Mouse (Mus musculus) liver, postnatal 0 days (tissue): ENCODE measurements around the gene Abcc1. TPM values are rescaled to one million over a fixed set of nuclear protein-coding genes. Genes with fewer than 3 reads are reported as not detected.

ENCODE experiments used
- ATAC-seq: fragments of 200-750 bp; cut with Nextera tagmentation; 2 replicates; pipeline ENCODE4 v1.8.0; 2017; ENCODE audit warnings: mild to moderate bottlenecking, moderate library complexity
- DNase-seq: peaks from one replicate; pipeline ENCODE4 v3.0.0-alpha.2; 2016
- H3K27ac ChIP-seq: fragments of 300-500 bp; sonication (generic); 2 replicates; pipeline ENCODE4 v1.5.1; 2014; ENCODE audit warnings: antibody characterized with exemption, moderate library complexity, mild to moderate bottlenecking, low read depth
- H3K27me3 ChIP-seq: fragments of 300-500 bp; sonication (generic); 2 replicates; pipeline ENCODE4 v1.6.1; 2014; ENCODE audit warnings: low read length, control low read depth, mixed read lengths; ENCODE audit not compliant: insufficient read depth
- H3K36me3 ChIP-seq: fragments of 300-500 bp; sonication (generic); replicated peaks from 2 replicates; pipeline ENCODE4 v1.6.1; 2014; ENCODE audit warnings: mild to moderate bottlenecking, control low read depth, low read length, moderate library complexity, mixed read lengths; ENCODE audit not compliant: insufficient read depth
- H3K4me1 ChIP-seq: fragments of 300-500 bp; sonication (generic); 2 replicates; pipeline ENCODE4 v1.6.1; 2014; ENCODE audit warnings: antibody characterized with exemption, mild to moderate bottlenecking, control low read depth; ENCODE audit not compliant: insufficient read depth
- H3K4me2 ChIP-seq: fragments of 300-500 bp; sonication (generic); 2 replicates; pipeline ENCODE4 v1.6.1; 2014; ENCODE audit warnings: low read depth, mild to moderate bottlenecking, low read length, moderate library complexity, mixed read lengths
- H3K4me3 ChIP-seq: fragments of 300-500 bp; sonication (generic); 2 replicates; pipeline ENCODE4 v1.5.1; 2014; ENCODE audit warnings: low read depth, low read length
- H3K9ac ChIP-seq: fragments of 300-500 bp; sonication (generic); replicated peaks from 2 replicates; pipeline ENCODE4 v1.6.1; 2014; ENCODE audit warnings: mild to moderate bottlenecking, moderate library complexity
- H3K9me3 ChIP-seq: fragments of 300-500 bp; sonication (generic); 2 replicates; pipeline ENCODE4 v1.6.1; 2016; ENCODE audit warnings: mild to moderate bottlenecking, control low read depth, low read length, mixed read lengths
- CTCF ChIP-seq: sonication (generic); IDR thresholded peaks from 2 replicates; pipeline ENCODE4 v1.5.1; 2016; ENCODE audit warnings: antibody characterized with exemption, low read depth
- EP300 ChIP-seq: IDR thresholded peaks from 2 replicates; pipeline ENCODE4 v1.6.1; 2016; ENCODE audit warnings: antibody characterized with exemption, low read depth, mild to moderate bottlenecking
- WGBS: fragments of 180-500 bp; shearing (Covaris S2); extraction: QIAGEN DNeasy Blood & Tissue Kit; methylation state at CpG from one replicate; pipeline ENCODE4 v1.1.7; 2014; ENCODE audit not compliant: insufficient replicate concordance; 5-methylcytosine and 5-hydroxymethylcytosine counted together
- polyA plus RNA-seq: library from polyadenylated mRNA; unstranded; fragments of >200 nt; fragmentation: Nextera tagmentation; extraction: Ambion mirVana; gene quantifications from 2 replicates; pipeline ENCODE4 v1.2.1, GENCODE M21; 2015

The Abcc1 gene
- polyA plus RNA-seq, 1 experiment from 2014 or later, result 1.7 TPM

DNA sequence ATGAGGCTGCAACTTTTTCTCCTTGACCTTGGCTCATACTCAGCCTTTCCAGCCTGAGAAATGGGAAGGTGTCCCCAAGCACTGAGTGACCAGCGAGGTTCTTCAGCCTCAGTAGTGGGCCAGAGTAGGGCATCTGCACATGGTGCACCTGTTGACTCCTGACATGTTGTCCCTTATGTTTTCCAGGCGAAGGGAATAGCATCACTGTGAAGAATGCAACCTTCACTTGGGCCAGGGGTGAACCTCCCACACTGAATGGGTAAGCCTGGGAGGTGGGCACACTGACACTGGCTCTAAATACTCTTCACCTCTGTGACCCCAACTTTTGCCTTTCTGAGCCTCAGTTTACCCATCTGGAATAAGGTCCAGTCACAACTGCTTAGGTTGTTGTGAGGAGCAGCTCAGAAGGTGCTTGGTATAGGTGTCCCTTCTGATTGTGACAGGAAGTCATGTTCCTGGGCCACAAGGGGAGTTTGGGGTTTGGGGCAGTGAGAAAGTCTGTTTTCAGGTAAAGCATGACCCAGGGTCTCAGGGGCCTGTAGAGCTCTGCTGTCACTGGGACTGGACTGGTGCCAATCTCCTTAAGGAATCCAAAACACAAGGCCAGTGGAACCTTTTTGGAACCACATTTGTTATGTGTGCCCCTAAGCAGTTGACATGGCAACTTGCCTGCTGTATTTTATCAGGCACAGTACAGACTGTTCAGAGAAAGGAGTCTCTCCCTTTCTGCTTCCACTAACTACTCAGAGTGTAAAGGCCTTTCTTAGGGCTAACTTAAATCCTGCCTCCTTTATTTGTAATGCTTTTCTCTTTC lies 78.7 kb downstream of the Abcc1 start:
- TF ChIP-seq CTCF, result no peak
- H3K36me3 ChIP-seq, result no peaks in the 10 kb centered on the region
- no peak overlapping the region for H3K27ac ChIP-seq
- 72% methylated on average over 2 of the region's 2 CpGs for WGBS
- H3K4me3 ChIP-seq, result no peak overlapping the region
- DNase-seq (no peak), ATAC-seq (no peak)
- H3K9ac ChIP-seq, result no peak overlapping the region
- no peak overlapping the region for H3K4me2 ChIP-seq
- H3K4me1 ChIP-seq, result no peaks in the 10 kb centered on the region
- no peaks in the 10 kb centered on the region for H3K9me3 ChIP-seq
- no peaks in the 10 kb centered on the region for H3K27me3 ChIP-seq

- H3K4me2 ChIP-seq, result no peak overlapping the region
- H3K36me3 ChIP-seq, result no peaks in the 10 kb centered on the region
- no peak overlapping the region for H3K9ac ChIP-seq
- no peaks in the 10 kb centered on the region for H3K9me3 ChIP-seq
- ATAC-seq (no peak), DNase-seq (no peak)
- no peaks in the 10 kb centered on the region for H3K27me3 ChIP-seq
- H3K4me1 ChIP-seq, result no peaks in the 10 kb centered on the region
- no peak overlapping the region for H3K27ac ChIP-seq
- 74% methylated on average over 6 of the region's 6 CpGs for WGBS
- no peak overlapping the region for H3K4me3 ChIP-seq
- TF ChIP-seq CTCF (no peak), EP300 (no peak)
Observed at GRCm38 (mm10) chr16:14444059-14444855, 82.9 kb downstream of the Abcc1 start.

DNA sequence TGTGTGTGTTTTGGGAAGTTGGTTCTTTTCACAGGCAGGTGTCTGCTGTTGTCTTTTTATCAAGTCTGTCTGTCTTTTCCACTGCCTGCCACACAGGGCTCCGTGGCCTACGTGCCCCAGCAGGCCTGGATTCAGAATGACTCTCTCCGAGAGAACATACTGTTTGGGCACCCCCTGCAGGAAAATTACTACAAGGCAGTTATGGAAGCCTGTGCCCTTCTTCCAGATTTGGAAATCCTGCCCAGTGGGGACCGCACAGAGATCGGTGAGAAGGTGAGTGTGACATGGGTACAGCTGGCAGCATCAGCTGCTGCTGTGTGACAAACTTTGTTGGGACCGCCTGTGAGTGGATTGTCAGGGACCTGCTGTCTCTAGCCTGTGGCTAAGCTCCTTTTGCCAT lies 83.8 kb downstream of the Abcc1 start:
- H3K9me3 ChIP-seq, result no peaks in the 10 kb centered on the region
- no peak for TF ChIP-seq EP300
- no peak for TF ChIP-seq CTCF
- WGBS, result 84% methylated on average over 6 of the region's 6 CpGs
- ATAC-seq (no peak), DNase-seq (no peak)
- no peak overlapping the region for H3K4me3 ChIP-seq
- H3K4me2 ChIP-seq, result no peak overlapping the region
- no peaks in the 10 kb centered on the region for H3K27me3 ChIP-seq
- no peak overlapping the region for H3K27ac ChIP-seq
- H3K36me3 ChIP-seq, result no peaks in the 10 kb centered on the region
- no peaks in the 10 kb centered on the region for H3K4me1 ChIP-seq
- H3K9ac ChIP-seq, result no peak overlapping the region

DNA sequence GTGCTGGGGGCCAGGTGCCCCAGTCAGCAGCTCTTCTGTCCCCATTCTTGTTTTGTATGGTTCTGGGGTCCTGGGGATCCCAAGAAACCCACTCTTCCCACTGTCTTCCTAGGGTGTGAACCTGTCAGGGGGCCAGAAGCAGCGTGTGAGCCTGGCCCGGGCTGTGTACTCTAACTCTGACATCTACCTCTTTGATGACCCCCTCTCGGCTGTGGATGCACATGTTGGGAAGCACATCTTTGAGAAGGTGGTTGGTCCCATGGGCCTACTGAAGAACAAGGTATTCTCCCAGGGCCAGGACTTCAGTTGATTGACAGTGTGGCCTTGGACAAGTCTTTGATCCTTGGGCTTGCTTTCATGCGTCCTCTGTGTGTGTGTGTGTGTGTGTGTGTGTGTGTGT lies 86.0 kb downstream of the Abcc1 start:
- no peak overlapping the region for H3K4me3 ChIP-seq
- no peaks in the 10 kb centered on the region for H3K27me3 ChIP-seq
- no peaks in the 10 kb centered on the region for H3K9me3 ChIP-seq
- H3K36me3 ChIP-seq, result no peaks in the 10 kb centered on the region
- no peaks in the 10 kb centered on the region for H3K4me1 ChIP-seq
- H3K4me2 ChIP-seq, result no peak overlapping the region
- no peak for TF ChIP-seq CTCF
- no peak for TF ChIP-seq EP300
- no peak overlapping the region for H3K27ac ChIP-seq
- ATAC-seq, result no peak
- no peak overlapping the region for H3K9ac ChIP-seq
- DNase-seq, result no peak
- 81% methylated on average over 4 of the region's 4 CpGs for WGBS

DNA sequence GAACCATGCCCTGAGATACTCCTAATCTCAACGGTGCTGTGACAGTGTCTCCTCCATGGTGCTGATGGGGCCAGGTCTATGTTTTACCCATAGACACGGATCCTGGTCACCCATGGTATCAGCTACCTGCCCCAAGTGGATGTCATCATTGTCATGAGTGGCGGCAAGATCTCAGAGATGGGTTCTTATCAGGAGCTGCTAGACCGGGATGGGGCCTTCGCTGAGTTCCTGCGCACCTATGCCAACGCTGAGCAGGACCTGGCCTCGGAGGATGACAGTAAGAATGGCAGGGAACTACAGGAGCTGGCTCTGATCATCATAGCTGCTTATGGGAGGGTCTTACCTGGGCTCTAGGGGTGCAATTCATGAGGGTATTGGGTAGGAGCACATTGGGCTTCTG lies 86.9 kb downstream of the Abcc1 start:
- TF ChIP-seq EP300, result no peak
- TF ChIP-seq CTCF, result no peak
- no peaks in the 10 kb centered on the region for H3K36me3 ChIP-seq
- no peak for DNase-seq
- no peak for ATAC-seq
- no peak overlapping the region for H3K4me2 ChIP-seq
- 82% methylated on average over 8 of the region's 8 CpGs for WGBS
- H3K9ac ChIP-seq, result no peak overlapping the region
- no peak overlapping the region for H3K27ac ChIP-seq
- H3K9me3 ChIP-seq, result no peaks in the 10 kb centered on the region
- no peaks in the 10 kb centered on the region for H3K27me3 ChIP-seq
- H3K4me3 ChIP-seq, result no peak overlapping the region
- no peaks in the 10 kb centered on the region for H3K4me1 ChIP-seq

DNA sequence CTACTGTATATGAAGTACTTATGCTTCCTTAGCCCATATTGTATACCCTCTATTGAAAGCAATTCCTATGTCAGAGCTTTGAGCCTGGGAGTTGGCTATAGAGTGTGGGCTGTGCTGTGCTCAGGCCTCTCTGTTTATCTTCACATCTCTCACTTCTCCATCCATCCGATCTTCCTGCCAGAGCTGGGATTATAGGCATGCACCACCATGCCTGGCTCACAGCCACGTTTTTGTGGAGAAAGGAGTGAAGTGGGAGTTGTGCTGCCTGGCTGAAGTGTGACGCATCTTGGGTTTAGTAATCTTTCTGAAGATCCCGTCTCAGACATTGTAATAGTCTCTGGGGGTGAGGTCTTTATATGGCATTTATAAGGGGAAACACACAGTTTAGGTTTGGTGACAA lies 88.5 kb downstream of the Abcc1 start:
- Histone ChIP-seq H3K4me2 (no peak overlapping the region), H3K4me3 (no peak overlapping the region), H3K9ac (no peak overlapping the region), H3K9me3 (no peaks in the 10 kb centered on the region), H3K36me3 (no peaks in the 10 kb centered on the region), H3K4me1 (no peaks in the 10 kb centered on the region), H3K27ac (no peak overlapping the region), H3K27me3 (no peaks in the 10 kb centered on the region)
- 83% methylated on average over 4 of the region's 4 CpGs for WGBS
- ATAC-seq, result no peak
- no peak for DNase-seq
- TF ChIP-seq EP300, result no peak
- TF ChIP-seq CTCF, result no peak
